Mouse (Mus musculus) left cerebral cortex, adult 8-10 months (tissue): ENCODE measurements around the gene Gm20458. TPM values are rescaled to one million over a fixed set of nuclear protein-coding genes. Genes with fewer than 3 reads are reported as not detected.

Experiments used
- DNase-seq, 2 experiments: peaks; one replicate each; pipeline ENCODE4 v3.0.0; 2022; ENCODE audit warnings: low spot score in 2 of 2
- total RNA-seq, 4 experiments: library from RNA; stranded (reverse); gene quantifications; 2 replicates each; pipeline ENCODE4 v1.2.4; 2022

Gene Gm20458
- total RNA-seq, 4 experiments from 2014 or later = 4.4 to 15.6 (median 6.3) TPM

DNA sequence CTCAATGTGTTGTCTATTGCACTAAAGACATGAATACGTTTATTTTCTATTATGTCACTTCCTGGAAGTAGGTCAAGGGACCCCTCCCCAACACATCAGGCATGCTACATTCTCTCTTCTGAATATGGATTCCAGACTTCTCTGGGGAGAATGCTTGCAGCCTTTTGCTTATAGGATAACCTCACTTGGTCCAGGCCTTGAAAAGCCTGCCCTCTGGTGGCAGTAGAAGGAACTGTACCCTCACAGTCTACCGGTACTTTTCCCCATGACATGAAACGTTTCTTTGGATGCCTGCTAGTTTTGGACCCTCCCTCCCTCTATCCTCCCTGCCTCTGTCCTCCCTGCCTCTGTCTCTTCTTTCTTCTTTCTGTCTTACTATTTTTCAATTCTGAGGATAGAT is 70.4 kb downstream of the Gm20458 start:
- peak; percentile 38 to 55 for DNase-seq

DNA sequence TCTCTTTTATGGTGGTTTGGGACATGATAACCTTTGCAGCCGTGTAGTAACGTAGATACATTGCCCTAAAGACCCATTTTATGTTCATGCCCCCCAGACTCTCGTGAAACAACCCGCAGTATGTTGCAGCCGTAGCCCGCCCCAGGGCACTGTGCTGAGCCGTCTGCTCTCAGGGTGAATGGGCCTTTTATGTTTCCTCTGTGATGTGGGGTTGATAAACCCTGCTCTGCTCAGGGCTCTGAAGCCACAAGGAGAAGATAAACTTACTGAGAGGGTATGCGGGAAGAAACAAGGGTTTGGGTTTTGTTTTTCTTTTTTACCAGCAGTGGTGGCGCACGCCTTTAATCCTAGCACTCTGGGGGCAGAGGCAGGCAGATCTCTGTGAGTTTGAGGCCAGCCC is 73.5 kb downstream of the Gm20458 start:
- DNase-seq = no peak

DNA sequence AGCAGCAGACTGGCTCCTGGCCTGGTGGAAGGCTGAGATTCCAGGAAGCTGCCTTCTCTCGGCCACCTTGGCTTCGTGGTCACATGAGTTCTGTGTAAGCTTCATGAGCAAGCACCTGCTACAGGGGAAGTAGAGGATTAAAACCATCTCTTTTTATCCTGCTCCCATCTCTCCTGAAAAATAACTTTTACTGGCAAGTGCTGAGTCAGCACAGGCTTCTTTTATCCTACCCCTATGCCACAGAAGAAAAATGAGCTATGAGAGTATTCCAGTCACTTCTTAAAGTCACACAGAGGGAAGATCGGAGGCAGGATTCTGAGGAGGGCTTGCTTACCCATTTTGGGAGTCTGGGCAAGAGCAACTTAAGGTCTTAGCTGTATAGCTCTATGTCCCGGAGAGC is 76.2 kb downstream of the Gm20458 start:
- DNase-seq = no peak

Other genes with a start within 250 kb of the Gm20458 start
- not detected for gene Wfdc15b, start 239.3 kb upstream of the Gm20458 start, total RNA-seq
- not detected for gene Svs2, start 222.5 kb upstream of the Gm20458 start, total RNA-seq
- gene Svs3b, start 204.3 kb upstream of the Gm20458 start, total RNA-seq = not detected
- not detected for gene Svs4, start 182.5 kb upstream of the Gm20458 start, total RNA-seq
- not detected for gene Svs3a, start 171.7 kb upstream of the Gm20458 start, total RNA-seq
- gene Svs6, start 144.2 kb upstream of the Gm20458 start, total RNA-seq = not detected
- gene Svs5, start 128.2 kb upstream of the Gm20458 start, total RNA-seq = not detected
- gene Slpi, start 71.9 kb upstream of the Gm20458 start, total RNA-seq = 1 to 10 TPM in 2 of 4 experiments, under 1 TPM in 1, not detected in 1; 0.62 to 1.8 (median 1.3) TPM
- gene Rbpjl, start 57.8 kb upstream of the Gm20458 start, total RNA-seq = under 1 TPM; 0.17 to 0.77 (median 0.31) TPM
- gene Matn4, start 55.8 kb upstream of the Gm20458 start, total RNA-seq = 10 to 100 TPM in 3 of 4 experiments, 1 to 10 TPM in 1; 9.9 to 12.0 (median 10.6) TPM
- 100 to 1,000 TPM in 1 of 4 experiments, 10 to 100 TPM in 3; 81.2 to 117 (median 89.0) TPM for gene Sdc4, start 17.1 kb upstream of the Gm20458 start, total RNA-seq
- 10 to 100 TPM; 39.4 to 46.1 (median 40.6) TPM for gene Sys1, start 4.0 kb upstream of the Gm20458 start, total RNA-seq
- not detected for gene Trp53tg5, start 12.8 kb downstream of the Gm20458 start, total RNA-seq
- gene Dbndd2, start 25.1 kb downstream of the Gm20458 start, total RNA-seq = 100 to 1,000 TPM; 140 to 155 (median 147) TPM
- 10 to 100 TPM; 84.0 to 97.2 (median 89.5) TPM for gene Pigt, start 36.6 kb downstream of the Gm20458 start, total RNA-seq
- 1 to 10 TPM in 2 of 4 experiments, under 1 TPM in 2; 0.98 to 1.5 (median 1.1) TPM for gene Wfdc2, start 101.4 kb downstream of the Gm20458 start, total RNA-seq
- gene Spint3, start 112.5 kb downstream of the Gm20458 start, total RNA-seq = not detected
- not detected for gene Wfdc6a, start 124.5 kb downstream of the Gm20458 start, total RNA-seq
- gene Eppin, start 132.6 kb downstream of the Gm20458 start, total RNA-seq = not detected
- gene Wfdc6b, start 152.6 kb downstream of the Gm20458 start, total RNA-seq = not detected
- not detected for gene Wfdc8, start 152.7 kb downstream of the Gm20458 start, total RNA-seq
- not detected for gene Wfdc16, start 177.8 kb downstream of the Gm20458 start, total RNA-seq
- gene Wfdc10, start 195.1 kb downstream of the Gm20458 start, total RNA-seq = not detected
- not detected for gene Wfdc9, start 195.6 kb downstream of the Gm20458 start, total RNA-seq
- not detected for gene Wfdc11, start 213.1 kb downstream of the Gm20458 start, total RNA-seq
- not detected for gene Wfdc13, start 224.1 kb downstream of the Gm20458 start, total RNA-seq
- gene Spint4, start 237.5 kb downstream of the Gm20458 start, total RNA-seq = not detected